Mouse (Mus musculus) fibroblast of lung, adult 2 months (primary cell): ENCODE measurements around the gene Gm11563.
"Not testable (repeated sequence)": the region's sequence is repeated elsewhere in the genome, so short reads cannot be mapped to it uniquely, and the experiment has no call there.

ENCODE experiments used
- DNase-seq: peaks from one replicate; pipeline ENCODE4 v3.0.0-alpha.2; 2011; ENCODE audit warnings: low read depth

Gene Gm11563

DNA sequence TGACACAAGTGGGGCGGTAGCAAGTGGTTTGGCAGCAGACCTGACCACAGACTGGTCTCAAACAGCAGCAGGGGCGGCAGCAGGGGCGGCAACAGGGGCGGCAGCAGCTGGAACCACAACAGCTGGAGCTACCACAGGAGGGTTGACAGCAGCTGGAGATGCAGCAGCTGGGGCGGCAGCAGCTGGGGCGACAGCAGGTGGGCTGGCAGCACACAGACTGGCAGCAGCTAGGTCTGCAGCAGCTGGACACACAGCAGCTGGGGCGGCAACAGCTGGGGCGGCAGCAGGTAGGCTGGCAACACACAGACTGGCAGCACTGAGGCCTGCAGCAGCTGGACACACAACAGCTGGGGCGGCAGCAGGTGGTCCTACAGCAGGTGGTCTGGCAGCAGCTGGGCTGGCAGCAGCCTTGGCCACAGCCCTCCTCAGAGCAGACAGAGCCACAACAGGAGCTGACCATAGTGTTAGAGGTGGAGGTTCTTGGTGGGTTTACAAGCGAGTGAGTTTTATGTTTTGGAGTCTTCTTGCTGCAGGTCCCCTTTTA, at the start of gene Gm11563:
Gm11563 (minus strand) TSS at position 494 of the 544 bp plus-strand sequence.
- DNase-seq: not testable (repeated sequence)

DNA sequence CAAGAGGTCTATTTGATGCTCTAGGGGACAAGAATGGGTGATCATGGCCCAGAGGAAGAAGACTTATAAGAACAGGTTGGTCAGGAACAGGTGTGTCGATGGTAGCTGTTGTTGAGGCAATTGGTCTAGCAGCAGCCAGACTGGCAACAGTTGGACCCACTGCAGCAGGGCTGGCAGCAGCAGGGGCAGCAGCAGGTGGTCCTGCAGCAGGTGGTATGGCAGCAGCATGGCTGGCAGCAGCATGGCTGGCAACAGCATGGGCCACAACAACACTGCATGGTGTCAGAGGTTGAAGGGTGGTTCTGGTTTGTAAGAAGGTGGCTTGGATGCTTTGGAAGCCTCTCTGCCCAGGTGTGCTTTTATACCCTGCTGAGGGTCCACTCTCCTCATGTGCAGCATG, 31.7 kb upstream of the Gm11563 start, which contains the start of gene Gm14190:
Gm14190 (minus strand) TSS at position 278 of the 400 bp plus-strand sequence.
- DNase-seq: no peak

DNA sequence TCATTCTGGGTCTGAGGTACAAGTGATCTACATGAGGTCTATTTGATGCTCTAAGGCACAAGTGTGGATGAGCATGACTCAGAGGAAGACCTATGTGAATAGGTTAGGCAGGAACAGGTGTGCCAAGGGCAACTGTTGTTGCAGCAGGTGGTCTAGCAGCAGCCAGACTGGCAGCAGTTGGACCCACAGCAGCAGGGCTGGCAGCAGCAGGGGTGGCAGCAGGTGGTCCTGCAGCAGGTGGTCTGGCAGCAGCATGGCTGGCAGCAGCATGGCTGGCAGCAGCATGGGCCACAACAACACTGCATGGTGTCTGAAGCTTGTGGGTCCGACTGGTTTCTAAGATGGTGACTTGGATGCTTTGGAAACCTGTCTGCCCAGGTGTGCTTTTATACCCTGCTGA, 26.5 kb upstream of the Gm11563 start:
- DNase-seq: not testable (repeated sequence)

DNA sequence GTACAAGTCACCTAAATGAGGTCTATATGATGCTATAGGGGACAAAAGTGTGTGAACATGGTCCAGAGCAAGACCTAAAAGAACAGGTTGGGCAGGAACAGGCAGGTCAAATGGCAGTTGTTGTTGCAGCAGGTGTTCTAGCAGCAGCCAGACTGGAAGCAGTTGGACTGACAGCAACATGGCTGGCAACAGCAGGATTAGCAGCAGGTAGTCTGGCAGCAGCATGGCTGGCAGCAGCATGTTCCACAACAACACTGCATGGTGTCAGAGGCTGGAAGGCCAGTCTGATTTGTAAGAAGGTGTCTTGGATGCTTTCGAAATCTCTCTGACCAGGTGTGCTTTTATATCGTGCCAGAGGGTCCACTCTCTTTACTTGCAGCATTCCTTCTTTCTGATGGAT, 24.7 kb upstream of the Gm11563 start:
- DNase-seq: no peak

DNA sequence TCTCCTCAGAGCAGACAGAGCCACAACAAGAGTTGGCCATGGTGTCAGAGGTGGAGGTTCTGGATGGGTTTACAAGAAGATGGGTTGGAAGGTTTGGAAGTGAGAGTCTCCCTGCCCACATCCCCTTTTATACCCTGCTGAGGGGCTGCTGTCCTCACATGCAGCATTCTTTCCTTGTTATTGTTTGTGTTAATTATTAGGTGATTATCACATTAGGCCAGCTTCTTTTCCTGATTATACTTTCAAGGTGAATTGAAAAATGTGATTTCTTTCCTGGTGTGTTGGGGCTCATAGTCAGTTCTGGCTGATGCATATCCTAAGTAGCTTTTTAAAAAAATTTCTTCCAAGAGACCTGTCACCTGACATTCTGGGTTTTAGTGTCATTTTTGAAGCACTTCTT, 7.1 kb upstream of the Gm11563 start, which contains the start of gene Krtap4-6:
Krtap4-6 (minus strand) TSS at position 101 of the 400 bp plus-strand sequence.
- no peak for DNase-seq

DNA sequence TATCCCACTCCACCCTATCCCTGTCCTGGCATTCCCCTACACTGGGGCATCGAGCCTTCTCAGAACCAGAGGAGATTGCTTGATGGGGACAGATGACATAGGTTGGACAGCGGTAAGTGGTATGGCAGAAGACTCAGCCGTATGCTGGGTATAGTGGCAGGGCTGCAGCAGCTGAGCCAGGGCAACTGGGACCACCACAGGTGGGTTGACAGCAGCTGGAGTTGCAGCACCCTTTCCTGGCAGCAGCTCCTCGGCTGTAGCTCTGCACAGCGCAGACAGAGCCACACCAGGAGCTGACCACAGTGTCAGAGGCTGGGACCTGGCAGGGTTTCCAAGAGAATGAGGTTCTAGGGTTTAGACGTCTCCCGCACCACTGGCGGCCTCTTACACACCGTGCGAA, 4.0 kb upstream of the Gm11563 start:
- no peak for DNase-seq

DNA sequence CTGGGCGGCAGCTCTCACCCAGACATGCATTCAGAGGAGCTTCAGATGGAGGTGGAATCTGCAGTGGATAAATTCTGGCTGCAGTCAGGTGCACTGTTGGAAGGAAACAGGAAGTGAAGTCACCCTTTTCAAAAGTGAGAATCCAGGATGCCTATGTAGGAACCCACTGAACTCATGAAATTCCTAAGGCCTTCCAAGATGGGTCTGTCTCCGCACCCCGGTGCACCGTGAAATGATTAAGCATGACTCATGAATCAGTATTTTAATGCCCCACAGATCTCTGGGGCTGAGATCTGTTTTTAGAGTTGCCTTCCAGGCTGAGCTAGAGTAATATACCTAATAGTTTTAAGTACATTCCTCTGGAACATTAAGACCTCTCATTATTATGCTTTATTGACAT, 496 bp upstream of the Gm11563 start:
- DNase-seq: no peak

DNA sequence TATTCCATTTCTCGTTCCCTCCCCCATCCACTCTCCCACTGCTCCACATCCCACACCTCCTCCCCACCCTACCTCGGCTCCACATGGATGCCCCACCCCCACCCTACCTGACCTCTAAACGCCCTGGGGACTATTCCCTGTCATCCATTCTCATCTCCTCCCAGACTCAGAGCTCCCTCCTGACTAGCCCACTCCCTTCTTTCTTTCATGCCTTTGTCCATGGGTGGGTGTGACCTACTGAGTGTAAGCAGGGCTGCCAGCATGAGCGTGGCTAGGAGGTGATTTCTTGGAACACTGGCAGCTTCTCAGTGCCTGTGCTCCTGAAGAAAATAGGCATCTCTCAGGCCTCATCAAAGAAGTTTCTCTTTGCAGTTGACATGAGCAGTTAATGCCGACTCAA, 1.7 kb downstream of the Gm11563 start:
- no peak for DNase-seq

DNA sequence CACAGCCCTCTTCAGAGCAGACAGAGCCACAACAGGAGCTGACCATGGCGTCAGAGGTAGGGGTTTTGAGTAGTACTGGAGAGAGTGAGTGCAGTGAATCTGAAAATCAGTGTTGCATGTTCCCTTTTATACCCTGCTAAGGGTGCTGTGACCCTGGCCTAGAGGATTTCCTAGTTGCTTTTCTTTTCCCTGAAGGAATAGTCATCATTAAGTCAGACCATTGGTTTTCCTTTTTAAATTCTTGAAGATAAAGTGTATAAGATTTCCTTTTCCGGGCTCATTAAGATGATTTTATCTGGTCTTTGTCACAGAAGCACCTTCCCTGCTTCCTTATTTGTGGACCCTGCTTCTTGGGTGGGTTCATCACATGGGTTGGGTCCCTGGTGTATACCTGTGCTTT, 8.6 kb downstream of the Gm11563 start, which contains the start of gene Gm11555:
Gm11555 (minus strand) TSS at position 101 of the 400 bp plus-strand sequence.
- DNase-seq: no peak

DNA sequence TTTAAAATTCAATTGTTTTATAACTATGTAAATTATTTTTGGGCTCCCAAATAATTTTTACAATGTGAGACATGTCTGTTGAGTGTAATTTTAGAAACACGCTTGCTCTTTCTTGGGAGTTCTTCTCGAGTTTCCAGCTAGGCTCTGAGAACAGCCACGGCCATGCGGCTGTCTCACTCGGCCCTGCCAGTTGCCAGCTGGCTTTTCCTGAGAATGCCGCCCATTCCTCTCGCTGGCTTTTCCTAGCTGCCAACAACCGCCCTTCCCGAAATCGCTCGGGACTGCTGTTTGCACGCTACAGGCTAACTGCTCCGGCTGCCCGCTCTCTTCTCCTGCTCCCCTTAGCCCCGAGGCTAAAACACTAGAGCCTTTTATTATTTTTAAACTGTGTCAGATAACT, 12.3 kb downstream of the Gm11563 start:
- no peak for DNase-seq

DNA sequence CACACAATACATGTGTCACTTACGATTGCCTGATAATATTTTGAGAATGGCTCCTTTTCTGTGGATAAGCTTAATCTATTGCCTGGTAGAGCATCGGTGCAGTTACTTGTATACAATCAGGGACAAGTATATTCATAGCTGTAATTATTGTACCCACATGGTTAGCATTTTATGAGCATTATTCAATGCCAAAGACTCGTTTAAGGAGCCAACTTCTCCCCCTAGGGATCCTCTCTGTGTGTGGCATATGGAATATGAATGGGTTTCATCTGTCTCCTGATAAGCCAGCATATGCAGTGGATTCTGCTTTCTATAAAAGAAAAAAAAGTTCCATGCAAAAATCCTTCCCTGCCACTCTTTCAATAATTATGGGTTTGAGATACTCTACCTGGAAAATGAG, 14.4 kb downstream of the Gm11563 start:
- DNase-seq: no peak

DNA sequence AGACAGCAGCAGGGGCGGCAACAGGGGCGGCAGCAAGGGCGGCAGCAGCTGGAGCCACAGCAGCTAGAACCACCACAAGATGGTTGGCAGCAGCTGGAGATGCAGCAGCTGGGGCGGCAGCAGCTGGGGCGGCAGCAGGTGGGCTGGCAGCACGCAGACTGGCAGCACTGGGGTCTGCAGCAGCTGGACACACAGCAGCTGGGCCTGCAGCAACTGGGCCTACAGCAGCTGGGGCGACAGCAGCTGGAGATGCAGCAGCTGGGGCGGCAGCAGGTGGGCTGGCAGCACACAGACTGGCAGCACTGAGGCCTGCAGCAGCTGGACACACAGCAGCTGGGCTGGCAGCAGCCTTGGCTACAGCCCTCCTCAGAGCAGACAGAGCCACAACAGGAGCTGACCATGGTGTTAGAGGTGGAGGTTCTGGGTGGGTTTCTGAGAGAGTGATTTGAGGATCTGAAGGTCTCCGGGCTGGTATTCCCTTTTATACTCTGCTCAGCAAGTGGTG, 15.1 kb downstream of the Gm11563 start, which contains the start of gene Krtap4-7:
Krtap4-7 (minus strand) TSS at position 455 of the 505 bp plus-strand sequence.
- DNase-seq: not testable (repeated sequence)

DNA sequence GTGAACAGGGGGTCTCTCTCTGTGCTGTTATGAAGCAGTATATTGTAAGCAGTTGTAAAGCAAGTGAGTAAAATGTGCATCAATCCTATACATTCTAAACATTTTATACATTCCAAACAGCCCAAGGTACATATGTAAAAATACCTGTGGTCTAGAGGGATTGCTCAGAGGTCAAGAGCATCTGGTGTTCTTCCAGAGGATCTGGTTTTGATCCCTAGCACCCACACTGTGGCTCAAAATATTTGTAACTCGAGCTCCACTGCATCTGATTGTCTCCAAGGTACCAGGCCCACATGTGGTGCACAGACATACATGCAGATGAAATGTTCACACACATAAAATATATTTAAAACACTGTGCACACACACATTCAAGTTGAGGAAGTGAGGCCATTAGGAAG, 17.8 kb downstream of the Gm11563 start:
- no peak for DNase-seq

DNA sequence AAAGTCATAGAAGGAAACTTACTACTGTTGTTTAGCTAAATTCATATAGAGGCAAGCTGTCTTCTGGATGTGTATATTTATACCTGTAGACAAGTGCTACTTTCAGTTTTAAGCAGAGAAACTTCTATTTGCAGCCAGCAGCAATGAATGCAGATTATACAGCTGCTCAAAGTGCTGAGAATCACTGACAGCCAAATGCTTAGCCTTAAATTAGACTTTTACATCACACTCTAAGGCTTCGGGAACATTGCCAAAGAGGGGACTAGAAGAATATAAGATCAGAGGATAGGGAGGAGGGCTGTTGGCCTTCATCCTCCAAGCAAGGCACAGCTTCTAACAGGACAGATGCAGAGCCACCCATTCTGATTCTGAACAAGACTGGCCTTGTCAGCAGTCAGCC, 21.7 kb downstream of the Gm11563 start:
- no peak for DNase-seq

DNA sequence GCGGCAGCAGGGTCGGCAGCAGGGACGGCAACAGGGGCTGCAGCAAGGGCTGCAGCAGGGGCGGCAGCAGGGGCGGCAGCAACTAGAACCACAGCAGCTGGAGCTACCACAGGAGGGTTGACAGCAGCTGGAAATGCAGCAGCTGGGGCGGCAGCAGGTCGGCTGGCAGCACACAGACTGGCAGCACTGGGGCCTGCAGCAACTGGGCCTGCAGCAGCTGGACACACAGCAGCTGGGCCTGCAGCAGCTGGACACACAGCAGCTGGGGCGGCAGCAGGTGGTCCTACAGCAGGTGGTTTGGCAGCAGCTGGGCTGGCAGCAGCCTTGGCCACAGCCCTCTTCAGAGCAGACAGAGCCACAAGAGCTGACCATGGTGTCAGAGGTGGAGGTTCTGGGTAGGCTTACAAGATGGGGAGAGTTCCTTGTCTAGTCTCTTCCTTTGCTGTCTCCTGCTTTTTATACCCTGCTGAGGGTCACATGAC, 24.1 kb downstream of the Gm11563 start, which contains the start of gene Krtap4-2:
Krtap4-2 (minus strand) TSS at position 432 of the 482 bp plus-strand sequence.
- DNase-seq: no peak

DNA sequence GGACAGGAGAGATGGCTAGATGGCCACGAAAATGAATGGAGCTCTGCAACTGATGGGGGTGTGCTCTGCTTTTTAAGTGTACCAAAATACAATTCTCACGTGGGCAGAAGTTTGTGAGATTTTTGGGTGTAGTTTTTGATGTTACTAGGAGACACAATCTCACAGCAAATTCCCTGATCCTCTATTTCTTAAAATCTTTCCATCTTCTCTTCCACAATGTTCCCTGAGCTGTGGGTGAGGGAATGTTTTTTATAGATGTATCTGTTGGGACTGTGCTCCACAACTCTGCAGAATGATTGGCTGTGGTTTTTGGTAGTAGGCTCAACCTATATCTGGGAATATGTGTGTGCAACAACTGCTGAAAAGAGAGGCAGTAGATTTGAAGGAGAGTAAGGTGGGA, 25.5 kb downstream of the Gm11563 start:
- DNase-seq: no peak

DNA sequence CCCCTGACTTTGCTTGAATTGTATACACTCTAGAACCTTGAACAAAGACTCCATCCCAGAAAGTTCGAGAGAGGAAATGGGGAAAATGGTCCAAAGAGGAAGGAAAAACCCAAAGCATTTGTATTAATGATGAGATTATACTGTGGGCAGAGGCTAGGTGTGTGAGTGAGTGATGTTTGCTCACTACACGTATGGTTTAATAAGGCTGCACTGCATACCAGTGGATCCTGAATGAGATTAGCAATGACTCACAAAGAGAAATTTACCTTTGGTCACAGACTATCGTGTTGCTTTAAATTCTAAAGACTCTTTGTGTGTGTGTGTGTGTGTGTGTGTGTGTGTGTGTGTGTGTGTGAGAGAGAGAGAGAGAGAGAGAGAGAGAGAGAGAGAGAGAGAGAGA, 27.9 kb downstream of the Gm11563 start:
- DNase-seq: no peak

DNA sequence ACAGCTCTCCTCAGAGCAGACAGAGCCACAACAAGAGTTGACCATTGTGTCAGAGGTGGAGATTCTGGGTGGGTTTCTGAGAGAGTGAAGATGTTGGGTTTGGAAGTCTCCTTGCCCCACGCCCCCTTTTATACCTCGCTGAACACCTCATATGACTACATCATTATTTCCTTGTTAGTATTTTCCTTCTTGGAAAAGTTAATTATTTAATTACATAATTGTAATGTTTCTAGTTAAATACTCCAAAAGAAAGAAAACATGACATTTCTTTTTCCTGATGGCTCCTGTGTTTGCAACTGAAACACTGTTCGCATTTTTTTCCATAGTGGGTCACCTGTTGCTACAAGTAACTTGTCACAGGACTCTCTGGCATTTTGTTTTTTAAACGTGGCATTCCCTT, 30.6 kb downstream of the Gm11563 start, which contains the start of gene Krtap4-1:
Krtap4-1 (minus strand) TSS at position 101 of the 400 bp plus-strand sequence.
- no peak for DNase-seq

DNA sequence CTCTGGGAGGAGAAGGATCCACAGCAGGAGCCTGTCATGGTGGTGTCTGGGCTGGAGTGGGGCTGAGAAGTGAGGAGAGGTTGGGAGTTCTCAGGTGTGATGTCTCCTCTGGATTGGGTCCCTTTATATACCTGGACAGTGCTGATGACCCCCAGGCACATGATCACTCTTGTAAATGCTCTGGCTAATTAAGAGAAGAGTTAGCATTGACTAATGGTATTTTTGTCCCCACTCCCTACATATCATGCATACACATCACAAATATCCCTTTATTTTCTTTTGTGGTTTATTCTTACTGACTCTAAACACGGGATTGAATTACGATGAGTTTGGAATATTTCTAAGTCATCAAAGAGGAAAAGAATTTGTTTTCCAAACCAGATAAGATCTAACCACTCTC, 38.4 kb downstream of the Gm11563 start, which contains the start of gene Gm11562:
Gm11562 (minus strand) TSS at position 101 of the 400 bp plus-strand sequence.
- DNase-seq: no peak

DNA sequence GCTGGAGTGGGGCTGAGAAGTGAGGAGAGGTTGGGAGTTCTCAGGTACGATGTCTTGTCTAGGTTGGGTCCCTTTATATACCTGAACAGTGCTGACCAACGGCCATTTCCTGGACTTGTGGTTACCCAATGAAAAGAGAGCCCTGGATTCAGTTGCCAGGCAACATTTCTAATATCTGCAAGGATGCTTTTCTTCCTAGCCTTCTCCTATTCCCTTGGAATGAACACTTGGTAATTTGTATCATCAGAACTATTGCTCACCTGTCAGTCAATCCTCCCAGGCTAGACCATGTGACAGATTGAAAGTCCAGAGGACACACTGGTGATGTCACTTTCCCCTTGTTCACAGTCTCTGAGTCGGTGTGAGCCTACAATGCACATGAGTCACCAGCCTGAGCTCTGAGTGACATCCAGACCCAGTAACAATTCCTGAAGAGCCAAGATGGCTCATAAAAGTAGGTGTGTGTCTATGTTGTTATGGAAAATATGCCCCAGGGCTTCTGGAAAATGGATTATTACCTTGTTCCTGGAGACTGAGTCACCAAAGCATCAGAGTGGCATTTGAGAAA, 43.9 kb downstream of the Gm11563 start, which contains the start of gene Krtap2-4:
Krtap2-4 (minus strand) TSS at position 51 of the 568 bp plus-strand sequence.
- DNase-seq: no peak

DNA sequence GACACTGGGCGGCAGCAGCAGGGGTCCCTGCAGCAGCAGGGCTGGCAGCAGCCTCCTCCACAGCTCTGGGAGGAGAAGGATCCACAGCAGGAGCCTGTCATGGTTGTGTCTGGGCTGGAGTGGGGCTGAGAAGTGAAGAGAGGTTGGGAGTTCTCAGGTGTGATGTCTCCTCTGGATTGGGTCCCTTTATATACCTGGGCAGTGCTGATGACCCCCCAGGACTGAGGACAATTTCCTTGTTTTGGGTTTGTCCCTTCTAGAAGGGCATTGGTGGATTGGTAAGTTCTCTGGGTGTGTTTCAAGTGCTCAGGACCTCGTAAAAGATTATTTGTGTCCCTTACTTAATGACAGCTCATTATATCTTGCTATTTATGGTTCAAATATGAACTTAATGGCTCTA, 48.7 kb downstream of the Gm11563 start, which contains the start of gene Gm11937:
Gm11937 (minus strand) TSS at position 101 of the 400 bp plus-strand sequence.
- not testable (repeated sequence) for DNase-seq

DNA sequence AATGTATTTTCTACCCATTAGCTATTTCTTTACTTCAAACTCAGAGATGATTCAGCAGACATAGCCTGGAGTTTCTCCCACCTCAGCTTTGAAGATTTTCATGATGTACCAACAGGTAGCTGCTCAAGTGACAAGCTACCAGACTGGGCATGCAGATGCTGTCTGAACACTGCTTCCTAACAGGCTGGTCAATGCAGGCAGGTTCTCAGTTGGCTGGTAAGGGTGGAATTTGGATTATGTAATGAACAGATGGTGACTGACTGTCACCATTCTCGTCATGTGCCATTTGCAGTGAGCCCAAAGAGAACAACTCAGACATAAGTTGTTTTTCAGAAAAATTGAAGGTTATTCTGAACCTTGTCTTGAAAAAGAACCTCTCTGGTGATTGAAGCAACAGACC, 49.6 kb downstream of the Gm11563 start:
- DNase-seq: no peak
